Mouse (Mus musculus): ENCODE measurements around the gene 1700001C02Rik. TPM values are rescaled to one million over a fixed set of nuclear protein-coding genes. Genes with fewer than 3 reads are reported as not detected.

1700001C02Rik gene
- polyA plus RNA-seq (2015; fragmentation: Nextera tagmentation; extraction: Ambion mirVana) = 0.95 and 1.00 TPM in 2 replicates

- H3K9ac ChIP-seq (ENCODE audit: low read length) = no peak within 1 kb of the TSS
- H3K4me3 ChIP-seq (ENCODE audit: low read length) = peak within 1 kb of the TSS; percentile 26
Observed at GRCm38 (mm10) chr5:30465861-30466260, at the start of gene 1700001C02Rik. Gene 1700001C02Rik (plus strand): TSS chr5:30466047.

GRCm38 (mm10) chr5:30416665-30417064 lies 49.2 kb upstream of the 1700001C02Rik start:
- no peak overlapping the region for H3K4me3 ChIP-seq (ENCODE audit: low read length)
- no peak for ATAC-seq (replicated peaks; ENCODE audit: extremely low read depth, insufficient read depth, low FRiP score)
- 61% methylated on average over 5 of the region's 5 CpGs for WGBS
- H3K36me3 ChIP-seq (ENCODE audit: control insufficient read depth, insufficient read depth) = no peaks in the 10 kb centered on the region
- H3K4me2 ChIP-seq (ENCODE audit: low read depth, low read length) = no peak overlapping the region
- no peaks in the 10 kb centered on the region for H3K27me3 ChIP-seq (ENCODE audit: control insufficient read depth, insufficient read depth, low read length)
- H3K9me3 ChIP-seq (replicated peaks; ENCODE audit: control insufficient read depth, low read length) = no peaks in the 10 kb centered on the region
- H3K9ac ChIP-seq (ENCODE audit: low read length) = no peak overlapping the region
- no peaks in the 10 kb centered on the region for H3K4me1 ChIP-seq (ENCODE audit: control insufficient read depth, insufficient read depth, low read length)
- H3K27ac ChIP-seq (ENCODE audit: low read length) = no peak overlapping the region

More at GRCm38 (mm10) chr5:30465861-30466260, at the start of gene 1700001C02Rik:
- no peaks in the 10 kb centered on the region for H3K36me3 ChIP-seq (ENCODE audit: control insufficient read depth, insufficient read depth)
- no peak within 1 kb of the TSS for H3K27ac ChIP-seq (ENCODE audit: low read length)
- H3K9me3 ChIP-seq (replicated peaks; ENCODE audit: control insufficient read depth, low read length) = no peaks in the 10 kb centered on the region
- no peak for ATAC-seq (replicated peaks; ENCODE audit: extremely low read depth, insufficient read depth, low FRiP score)
- H3K4me1 ChIP-seq (ENCODE audit: control insufficient read depth, insufficient read depth, low read length) = 0 out of 2 replicates have a peak, but pooled peaks cover 4% of the 10 kb centered on the region
- H3K27me3 ChIP-seq (ENCODE audit: control insufficient read depth, insufficient read depth, low read length) = peaks cover 30% of the 10 kb centered on the region
- H3K4me2 ChIP-seq (ENCODE audit: low read depth, low read length) = peak within 1 kb of the TSS; percentile 55
- 22% methylated on average over 21 of the region's 21 CpGs for WGBS

- Histone ChIP-seq H3K27me3 (ENCODE audit: control insufficient read depth, insufficient read depth, low read length) (no peaks in the 10 kb centered on the region), H3K4me3 (ENCODE audit: low read length) (no peak overlapping the region), H3K9me3 (replicated peaks; ENCODE audit: control insufficient read depth, low read length) (no peaks in the 10 kb centered on the region), H3K36me3 (ENCODE audit: control insufficient read depth, insufficient read depth) (no peaks in the 10 kb centered on the region), H3K9ac (ENCODE audit: low read length) (no peak overlapping the region), H3K4me2 (ENCODE audit: low read depth, low read length) (no peak overlapping the region), H3K27ac (ENCODE audit: low read length) (no peak overlapping the region), H3K4me1 (ENCODE audit: control insufficient read depth, insufficient read depth, low read length) (no peaks in the 10 kb centered on the region)
- WGBS = 66% methylated on average over 4 of the region's 4 CpGs
- no peak for ATAC-seq (replicated peaks; ENCODE audit: extremely low read depth, insufficient read depth, low FRiP score)
Observed at GRCm38 (mm10) chr5:30423121-30423520, 42.7 kb upstream of the 1700001C02Rik start.

GRCm38 (mm10) chr5:30423572-30424244 lies 42.1 kb upstream of the 1700001C02Rik start:
- no peak overlapping the region for H3K9ac ChIP-seq (ENCODE audit: low read length)
- H3K4me1 ChIP-seq (ENCODE audit: control insufficient read depth, insufficient read depth, low read length) = no peaks in the 10 kb centered on the region
- no peaks in the 10 kb centered on the region for H3K36me3 ChIP-seq (ENCODE audit: control insufficient read depth, insufficient read depth)
- H3K4me3 ChIP-seq (ENCODE audit: low read length) = no peak overlapping the region
- H3K27me3 ChIP-seq (ENCODE audit: control insufficient read depth, insufficient read depth, low read length) = no peaks in the 10 kb centered on the region
- no peak overlapping the region for H3K4me2 ChIP-seq (ENCODE audit: low read depth, low read length)
- H3K9me3 ChIP-seq (replicated peaks; ENCODE audit: control insufficient read depth, low read length) = no peaks in the 10 kb centered on the region
- WGBS = 18% methylated on average over 8 of the region's 8 CpGs
- no peak overlapping the region for H3K27ac ChIP-seq (ENCODE audit: low read length)
- ATAC-seq (replicated peaks; ENCODE audit: extremely low read depth, insufficient read depth, low FRiP score) = 0 out of 2 replicates have a peak, but pooled peaks have one; percentile 45

- Histone ChIP-seq H3K27ac (ENCODE audit: low read length) (no peak overlapping the region), H3K4me1 (ENCODE audit: control insufficient read depth, insufficient read depth, low read length) (no peaks in the 10 kb centered on the region), H3K9ac (ENCODE audit: low read length) (no peak overlapping the region), H3K36me3 (ENCODE audit: control insufficient read depth, insufficient read depth) (no peaks in the 10 kb centered on the region), H3K4me3 (ENCODE audit: low read length) (no peak overlapping the region), H3K27me3 (ENCODE audit: control insufficient read depth, insufficient read depth, low read length) (no peaks in the 10 kb centered on the region), H3K9me3 (replicated peaks; ENCODE audit: control insufficient read depth, low read length) (no peaks in the 10 kb centered on the region), H3K4me2 (ENCODE audit: low read depth, low read length) (no peak overlapping the region)
- WGBS = 81% methylated on average over 6 of the region's 6 CpGs
- ATAC-seq (replicated peaks; ENCODE audit: extremely low read depth, insufficient read depth, low FRiP score) = no peak
Observed at GRCm38 (mm10) chr5:30427406-30427805, 38.4 kb upstream of the 1700001C02Rik start.

GRCm38 (mm10) chr5:30438931-30439330 lies 26.9 kb upstream of the 1700001C02Rik start:
- Histone ChIP-seq H3K4me3 (ENCODE audit: low read length) (no peak overlapping the region), H3K27ac (ENCODE audit: low read length) (no peak overlapping the region), H3K4me1 (ENCODE audit: control insufficient read depth, insufficient read depth, low read length) (no peaks in the 10 kb centered on the region), H3K9me3 (replicated peaks; ENCODE audit: control insufficient read depth, low read length) (no peaks in the 10 kb centered on the region), H3K36me3 (ENCODE audit: control insufficient read depth, insufficient read depth) (no peaks in the 10 kb centered on the region), H3K9ac (ENCODE audit: low read length) (no peak overlapping the region), H3K4me2 (ENCODE audit: low read depth, low read length) (no peak overlapping the region), H3K27me3 (ENCODE audit: control insufficient read depth, insufficient read depth, low read length) (no peaks in the 10 kb centered on the region)
- WGBS = 43% methylated on average over 2 of the region's 2 CpGs
- no peak for ATAC-seq (replicated peaks; ENCODE audit: extremely low read depth, insufficient read depth, low FRiP score)

- no peaks in the 10 kb centered on the region for H3K27me3 ChIP-seq (ENCODE audit: control insufficient read depth, insufficient read depth, low read length)
- H3K4me1 ChIP-seq (ENCODE audit: control insufficient read depth, insufficient read depth, low read length) = no peaks in the 10 kb centered on the region
- no peak overlapping the region for H3K4me3 ChIP-seq (ENCODE audit: low read length)
- no peaks in the 10 kb centered on the region for H3K9me3 ChIP-seq (replicated peaks; ENCODE audit: control insufficient read depth, low read length)
- H3K9ac ChIP-seq (ENCODE audit: low read length) = no peak overlapping the region
- WGBS = 87% methylated on average over 8 of the region's 8 CpGs
- no peak for ATAC-seq (replicated peaks; ENCODE audit: extremely low read depth, insufficient read depth, low FRiP score)
- no peaks in the 10 kb centered on the region for H3K36me3 ChIP-seq (ENCODE audit: control insufficient read depth, insufficient read depth)
- H3K4me2 ChIP-seq (ENCODE audit: low read depth, low read length) = no peak overlapping the region
- H3K27ac ChIP-seq (ENCODE audit: low read length) = no peak overlapping the region
Observed at GRCm38 (mm10) chr5:30440308-30440906, 25.4 kb upstream of the 1700001C02Rik start.

- no peaks in the 10 kb centered on the region for H3K36me3 ChIP-seq (ENCODE audit: control insufficient read depth, insufficient read depth)
- ATAC-seq (replicated peaks; ENCODE audit: extremely low read depth, insufficient read depth, low FRiP score) = peak; percentile 58; the same call in 1 of the 2 replicates
- no peaks in the 10 kb centered on the region; the same call in 1 of the 2 replicates for H3K27me3 ChIP-seq (ENCODE audit: control insufficient read depth, insufficient read depth, low read length)
- H3K4me2 ChIP-seq (ENCODE audit: low read depth, low read length) = no peak overlapping the region
- H3K9ac ChIP-seq (ENCODE audit: low read length) = no peak overlapping the region
- H3K4me1 ChIP-seq (ENCODE audit: control insufficient read depth, insufficient read depth, low read length) = no peaks in the 10 kb centered on the region
- no peak overlapping the region for H3K4me3 ChIP-seq (ENCODE audit: low read length)
- no peak overlapping the region for H3K27ac ChIP-seq (ENCODE audit: low read length)
- H3K9me3 ChIP-seq (replicated peaks; ENCODE audit: control insufficient read depth, low read length) = no peaks in the 10 kb centered on the region
- WGBS = 54% methylated on average over 5 of the region's 5 CpGs
Observed at GRCm38 (mm10) chr5:30442196-30442595, 23.7 kb upstream of the 1700001C02Rik start.

- 83% methylated on average over 13 of the region's 13 CpGs for WGBS
- Histone ChIP-seq H3K4me3 (ENCODE audit: low read length) (no peak overlapping the region), H3K4me2 (ENCODE audit: low read depth, low read length) (no peak overlapping the region)
Observed at GRCm38 (mm10) chr5:30444327-30444895, 21.4 kb upstream of the 1700001C02Rik start.

More at GRCm38 (mm10) chr5:30444327-30444895, 21.4 kb upstream of the 1700001C02Rik start:
- Histone ChIP-seq H3K27me3 (ENCODE audit: control insufficient read depth, insufficient read depth, low read length) (no peaks in the 10 kb centered on the region; the same call in 1 of the 2 replicates), H3K9ac (ENCODE audit: low read length) (no peak overlapping the region), H3K4me1 (ENCODE audit: control insufficient read depth, insufficient read depth, low read length) (no peaks in the 10 kb centered on the region), H3K36me3 (ENCODE audit: control insufficient read depth, insufficient read depth) (no peaks in the 10 kb centered on the region), H3K27ac (ENCODE audit: low read length) (no peak overlapping the region), H3K9me3 (replicated peaks; ENCODE audit: control insufficient read depth, low read length) (no peaks in the 10 kb centered on the region)
- no peak for ATAC-seq (replicated peaks; ENCODE audit: extremely low read depth, insufficient read depth, low FRiP score)

Data from heart, embryonic 16.5 days (tissue).